Mouse (Mus musculus) neural tube, embryonic 11.5 days (tissue): ENCODE results near the gene Bace2. TPM values are rescaled to one million over a fixed set of nuclear protein-coding genes. Genes with fewer than 3 reads are reported as not detected.

Experiments used
- ATAC-seq: fragments of 200-750 bp; cut with Nextera tagmentation; 2 replicates; pipeline ENCODE4 v1.8.0; 2017; ENCODE audit warnings: moderate number of reproducible peaks, mild to moderate bottlenecking, moderate TSS enrichment, moderate library complexity; ENCODE audit not compliant: insufficient read depth, low FRiP score, low TSS enrichment
- DNase-seq: peaks from one replicate; pipeline ENCODE4 v3.0.0-alpha.2; 2015; ENCODE audit warnings: low spot score
- H3K27ac ChIP-seq: fragments of 300-500 bp; sonication (generic); 2 replicates; pipeline ENCODE4 v1.5.1; 2014; ENCODE audit warnings: low read depth, mild to moderate bottlenecking, low read length
- H3K27me3 ChIP-seq: fragments of 300-500 bp; sonication (generic); 2 replicates; pipeline ENCODE4 v1.6.1; 2014; ENCODE audit warnings: mild to moderate bottlenecking, low read length, mixed read lengths; ENCODE audit not compliant: control insufficient read depth, insufficient read depth
- H3K36me3 ChIP-seq: fragments of 300-500 bp; sonication (generic); 2 replicates; pipeline ENCODE4 v1.6.1; 2014; ENCODE audit warnings: mild to moderate bottlenecking, low read length, moderate library complexity, mixed read lengths; ENCODE audit not compliant: control insufficient read depth, insufficient read depth
- H3K4me1 ChIP-seq: fragments of 300-500 bp; sonication (generic); 2 replicates; pipeline ENCODE4 v1.6.1; 2014; ENCODE audit warnings: low read length, mixed read lengths; ENCODE audit not compliant: control insufficient read depth, insufficient read depth
- H3K4me2 ChIP-seq: fragments of 300-500 bp; sonication (generic); 2 replicates; pipeline ENCODE4 v1.6.1; 2014; ENCODE audit warnings: low read depth, mild to moderate bottlenecking, moderate library complexity
- H3K4me3 ChIP-seq: fragments of 300-500 bp; sonication (generic); 2 replicates; pipeline ENCODE4 v1.5.1; 2014; ENCODE audit warnings: low read depth, low read length
- H3K9ac ChIP-seq: fragments of 300-500 bp; sonication (generic); 2 replicates; pipeline ENCODE4 v1.6.1; 2014; ENCODE audit warnings: mild to moderate bottlenecking, low read length
- H3K9me3 ChIP-seq: fragments of 300-500 bp; sonication (generic); 2 replicates; pipeline ENCODE4 v1.6.1; 2016; ENCODE audit warnings: low read length; ENCODE audit not compliant: control insufficient read depth
- WGBS: fragments of 180-500 bp; shearing (Covaris S2); extraction: QIAGEN DNeasy Blood & Tissue Kit; methylation state at CpG from one replicate; pipeline ENCODE4 v1.1.7; 2014; 5-methylcytosine and 5-hydroxymethylcytosine counted together
- polyA plus RNA-seq: library from polyadenylated mRNA; unstranded; fragments of >200 nt; fragmentation: Nextera tagmentation; extraction: Ambion mirVana; gene quantifications from 2 replicates; pipeline ENCODE4 v1.2.1, GENCODE M21; 2014

Bace2 gene
- polyA plus RNA-seq, 1 experiment from 2014 or later: 3.0 TPM

GRCm38 (mm10) chr16:97418749-97419453 is 62.4 kb downstream of the Bace2 start:
- Histone ChIP-seq H3K4me1 (no peaks in the 10 kb centered on the region), H3K9ac (no peak overlapping the region), H3K4me3 (no peak overlapping the region), H3K4me2 (no peak overlapping the region), H3K27me3 (no peaks in the 10 kb centered on the region), H3K36me3 (no peaks in the 10 kb centered on the region), H3K9me3 (no peaks in the 10 kb centered on the region), H3K27ac (no peak overlapping the region)
- 92% methylated on average over 6 of the region's 6 CpGs for WGBS
- ATAC-seq (no peak), DNase-seq (no peak)

- Histone ChIP-seq H3K27me3 (no peaks in the 10 kb centered on the region), H3K36me3 (no peaks in the 10 kb centered on the region), H3K9ac (no peak overlapping the region), H3K4me2 (no peak overlapping the region), H3K9me3 (no peaks in the 10 kb centered on the region), H3K4me1 (no peaks in the 10 kb centered on the region), H3K4me3 (no peak overlapping the region), H3K27ac (no peak overlapping the region)
- ATAC-seq (no peak), DNase-seq (no peak)
- WGBS: 90% methylated on average over 6 of the region's 6 CpGs
Observed at GRCm38 (mm10) chr16:97421671-97422070, 65.1 kb downstream of the Bace2 start.

GRCm38 (mm10) chr16:97423627-97424026 is 67.1 kb downstream of the Bace2 start:
- Histone ChIP-seq H3K36me3 (no peaks in the 10 kb centered on the region), H3K4me1 (no peaks in the 10 kb centered on the region), H3K4me3 (no peak overlapping the region), H3K27ac (no peak overlapping the region), H3K9me3 (no peaks in the 10 kb centered on the region), H3K27me3 (no peaks in the 10 kb centered on the region), H3K4me2 (no peak overlapping the region), H3K9ac (no peak overlapping the region)
- DNase-seq (no peak), ATAC-seq (no peak)
- WGBS: 90% methylated on average over 1 of the region's 1 CpGs

GRCm38 (mm10) chr16:97428026-97428425 is 71.5 kb downstream of the Bace2 start:
- Histone ChIP-seq H3K27ac (no peak overlapping the region), H3K4me1 (no peaks in the 10 kb centered on the region), H3K9me3 (no peaks in the 10 kb centered on the region), H3K4me3 (no peak overlapping the region), H3K36me3 (no peaks in the 10 kb centered on the region), H3K27me3 (no peaks in the 10 kb centered on the region), H3K4me2 (no peak overlapping the region), H3K9ac (no peak overlapping the region)
- DNase-seq: no peak
- no peak for ATAC-seq
- 82% methylated on average over 3 of the region's 3 CpGs for WGBS

- H3K4me1 ChIP-seq: no peaks in the 10 kb centered on the region
- no peak overlapping the region for H3K9ac ChIP-seq
- DNase-seq (no peak), ATAC-seq (no peak)
- H3K36me3 ChIP-seq: no peaks in the 10 kb centered on the region
- H3K4me3 ChIP-seq: no peak overlapping the region
- WGBS: 95% methylated on average over 4 of the region's 4 CpGs
- H3K4me2 ChIP-seq: no peak overlapping the region
- H3K27ac ChIP-seq: no peak overlapping the region
- no peaks in the 10 kb centered on the region for H3K27me3 ChIP-seq
- H3K9me3 ChIP-seq: no peaks in the 10 kb centered on the region
Observed at GRCm38 (mm10) chr16:97430091-97430490, 73.5 kb downstream of the Bace2 start.

- no peaks in the 10 kb centered on the region for H3K4me1 ChIP-seq
- H3K36me3 ChIP-seq: no peaks in the 10 kb centered on the region
- H3K4me2 ChIP-seq: no peak overlapping the region
- no peak overlapping the region for H3K4me3 ChIP-seq
- 84% methylated on average over 4 of the region's 4 CpGs for WGBS
- DNase-seq: no peak
- ATAC-seq: no peak
- H3K9ac ChIP-seq: no peak overlapping the region
- no peaks in the 10 kb centered on the region for H3K9me3 ChIP-seq
- no peaks in the 10 kb centered on the region for H3K27me3 ChIP-seq
- no peak overlapping the region for H3K27ac ChIP-seq
Observed at GRCm38 (mm10) chr16:97431328-97431727, 74.8 kb downstream of the Bace2 start.

GRCm38 (mm10) chr16:97434206-97434605 is 77.7 kb downstream of the Bace2 start:
- no peaks in the 10 kb centered on the region for H3K27me3 ChIP-seq
- no peak overlapping the region for H3K27ac ChIP-seq
- H3K9ac ChIP-seq: no peak overlapping the region
- ATAC-seq (no peak), DNase-seq (no peak)
- no peaks in the 10 kb centered on the region for H3K4me1 ChIP-seq
- H3K36me3 ChIP-seq: no peaks in the 10 kb centered on the region
- no peak overlapping the region for H3K4me2 ChIP-seq
- 88% methylated on average over 2 of the region's 2 CpGs for WGBS
- no peak overlapping the region for H3K4me3 ChIP-seq
- H3K9me3 ChIP-seq: no peaks in the 10 kb centered on the region

GRCm38 (mm10) chr16:97437448-97438056 is 81.0 kb downstream of the Bace2 start:
- WGBS: 57% methylated on average over 1 of the region's 1 CpGs
- Histone ChIP-seq H3K27me3 (no peaks in the 10 kb centered on the region), H3K4me2 (no peak overlapping the region), H3K4me3 (no peak overlapping the region), H3K9me3 (no peaks in the 10 kb centered on the region), H3K9ac (no peak overlapping the region), H3K4me1 (no peaks in the 10 kb centered on the region), H3K36me3 (no peaks in the 10 kb centered on the region), H3K27ac (no peak overlapping the region)
- DNase-seq (no peak), ATAC-seq (no peak)

- H3K9me3 ChIP-seq: no peaks in the 10 kb centered on the region
- H3K4me1 ChIP-seq: no peaks in the 10 kb centered on the region
- H3K4me3 ChIP-seq: no peak overlapping the region
- no peaks in the 10 kb centered on the region for H3K27me3 ChIP-seq
- no peaks in the 10 kb centered on the region for H3K36me3 ChIP-seq
- no peak overlapping the region for H3K9ac ChIP-seq
- H3K27ac ChIP-seq: no peak overlapping the region
- DNase-seq: no peak
- no peak for ATAC-seq
- no peak overlapping the region for H3K4me2 ChIP-seq
- WGBS: 72% methylated on average over 3 of the region's 3 CpGs
Observed at GRCm38 (mm10) chr16:97438191-97438590, 81.6 kb downstream of the Bace2 start.
